Mouse (Mus musculus) kidney, embryonic 15.5 days (tissue): ENCODE data around the gene Myh14. TPM values are rescaled to one million over a fixed set of nuclear protein-coding genes. Genes with fewer than 3 reads are reported as not detected.
A peak's percentile ranks its signal among the peaks of the same experiment; 100 is the strongest.

Experiments
- ATAC-seq: fragments of 200-750 bp; cut with Nextera tagmentation; replicated peaks from 2 replicates; pipeline ENCODE4 v1.8.0; 2017; ENCODE audit warnings: moderate TSS enrichment; ENCODE audit not compliant: low FRiP score
- H3K27ac ChIP-seq: fragments of 300-500 bp; sonication (generic); 2 replicates; pipeline ENCODE4 v1.5.1; 2015; ENCODE audit warnings: mild to moderate bottlenecking, inconsistent platforms
- H3K27me3 ChIP-seq: fragments of 300-500 bp; sonication (generic); 2 replicates; pipeline ENCODE4 v1.6.1; 2015; ENCODE audit warnings: inconsistent platforms
- H3K36me3 ChIP-seq: fragments of 300-500 bp; sonication (generic); 2 replicates; pipeline ENCODE4 v1.6.1; 2015; ENCODE audit warnings: inconsistent platforms
- H3K4me1 ChIP-seq: fragments of 300-500 bp; sonication (generic); 2 replicates; pipeline ENCODE4 v1.6.1; 2015; ENCODE audit warnings: inconsistent platforms
- H3K4me2 ChIP-seq: fragments of 300-500 bp; sonication (generic); 2 replicates; pipeline ENCODE4 v1.6.1; 2015; ENCODE audit warnings: moderate library complexity, mild to moderate bottlenecking, inconsistent platforms
- H3K4me3 ChIP-seq: fragments of 300-500 bp; sonication (generic); replicated peaks from 2 replicates; pipeline ENCODE4 v1.5.1; 2015; ENCODE audit warnings: mild to moderate bottlenecking, inconsistent platforms
- H3K9ac ChIP-seq: fragments of 300-500 bp; sonication (generic); 2 replicates; pipeline ENCODE4 v1.6.1; 2015; ENCODE audit warnings: mild to moderate bottlenecking, inconsistent platforms
- H3K9me3 ChIP-seq: fragments of 300-500 bp; sonication (generic); replicated peaks from 2 replicates; pipeline ENCODE4 v1.6.1; 2016; ENCODE audit warnings: inconsistent platforms
- WGBS: fragments of 180-500 bp; shearing (Covaris S2); methylation state at CpG from one replicate; pipeline ENCODE4 v1.1.7; 2015; ENCODE audit warnings: mixed read lengths; 5-methylcytosine and 5-hydroxymethylcytosine counted together
- polyA plus RNA-seq: library from polyadenylated mRNA; unstranded; fragments of >200 nt; fragmentation: Nextera tagmentation; extraction: Ambion mirVana; gene quantifications from 2 replicates; pipeline ENCODE4 v1.2.1, GENCODE M21; 2015

Myh14 gene
- polyA plus RNA-seq, 1 experiment from 2014 or later = 2.7 TPM

- no peaks in the 10 kb centered on the region for H3K36me3 ChIP-seq
- H3K9ac ChIP-seq = no peak overlapping the region
- 0 out of 2 replicates have a peak overlapping the region, but pooled peaks have one; percentile 10 for H3K4me3 ChIP-seq
- H3K27ac ChIP-seq = no peak overlapping the region
- H3K4me2 ChIP-seq = peak overlapping the region; percentile 47
- H3K27me3 ChIP-seq = peaks cover 75% of the 10 kb centered on the region
- WGBS = 4% methylated on average over 29 of the region's 29 CpGs
- peaks cover 24% of the 10 kb centered on the region for H3K4me1 ChIP-seq
- no peak for ATAC-seq
- no peaks in the 10 kb centered on the region for H3K9me3 ChIP-seq
These were observed 64.3 kb downstream of the Myh14 start for GRCm38 (mm10) chr7:44606171-44606901.

GRCm38 (mm10) chr7:44605436-44605835, 65.2 kb downstream of the Myh14 start:
- ATAC-seq = no peak
- H3K27me3 ChIP-seq = peaks cover 84% of the 10 kb centered on the region

DNA sequence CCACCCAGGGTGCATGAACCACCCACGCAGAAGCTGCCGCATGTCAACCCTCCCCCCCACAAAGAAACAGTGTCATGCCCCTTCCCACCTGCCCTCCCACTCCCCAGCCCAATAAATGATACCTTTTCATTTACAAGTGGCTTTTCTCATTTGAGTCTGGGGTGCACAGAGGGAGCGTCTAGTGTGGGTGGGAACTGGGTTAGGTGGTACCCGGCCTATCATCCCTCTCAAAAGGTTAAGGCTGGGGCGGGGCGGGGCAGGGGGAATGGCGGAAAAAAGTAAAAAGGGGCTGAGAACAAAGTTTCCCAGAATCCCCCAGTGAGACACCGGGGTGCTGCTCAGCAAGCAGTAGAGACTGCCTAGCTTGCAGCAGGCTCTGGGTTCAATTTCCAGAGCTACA, 66.0 kb downstream of the Myh14 start:
- peak overlapping the region; percentile 63 for H3K4me2 ChIP-seq
- peak overlapping the region; percentile 41 for H3K4me3 ChIP-seq
- WGBS = 3% methylated on average over 8 of the region's 8 CpGs
- no peak for ATAC-seq
- no peak overlapping the region for H3K9ac ChIP-seq
- H3K27ac ChIP-seq = no peak overlapping the region
- no peaks in the 10 kb centered on the region for H3K36me3 ChIP-seq
- H3K4me1 ChIP-seq = peaks cover 24% of the 10 kb centered on the region
- H3K9me3 ChIP-seq = no peaks in the 10 kb centered on the region
- H3K27me3 ChIP-seq = peaks cover 89% of the 10 kb centered on the region

More at GRCm38 (mm10) chr7:44605436-44605835, 65.2 kb downstream of the Myh14 start:
- Histone ChIP-seq H3K9ac (no peak overlapping the region), H3K4me1 (peaks cover 24% of the 10 kb centered on the region), H3K36me3 (no peaks in the 10 kb centered on the region), H3K9me3 (no peaks in the 10 kb centered on the region), H3K4me3 (no peak overlapping the region), H3K4me2 (no peak overlapping the region), H3K27ac (no peak overlapping the region)
- WGBS = 37% methylated on average over 7 of the region's 7 CpGs

DNA sequence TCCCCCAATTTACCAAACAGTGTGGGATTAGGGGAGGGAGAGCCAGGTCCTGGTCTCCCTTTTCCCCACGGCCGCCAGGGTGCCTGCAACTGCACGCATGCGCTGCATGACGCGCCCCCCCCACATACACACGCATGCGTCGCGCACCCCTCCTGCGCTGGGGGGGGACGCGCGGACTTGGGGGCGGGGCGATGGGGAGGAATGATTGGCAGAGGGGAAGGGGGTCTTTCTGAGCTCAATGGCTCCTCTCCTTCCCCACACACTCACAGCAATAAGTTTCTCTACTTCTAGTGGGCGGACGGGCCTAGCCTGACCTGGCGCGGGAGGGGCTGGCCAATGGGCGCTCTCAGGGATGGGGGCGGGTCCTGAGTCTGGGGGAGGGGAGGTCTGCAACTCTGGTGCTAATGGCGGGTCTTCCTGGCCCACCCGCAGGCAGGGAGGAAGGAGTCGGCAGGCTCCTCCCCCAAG, 66.5 kb downstream of the Myh14 start:
- peak overlapping the region; percentile 63 for H3K4me2 ChIP-seq
- no peak overlapping the region for H3K9ac ChIP-seq
- H3K4me3 ChIP-seq = peak overlapping the region; percentile 41
- peak; percentile 61 for ATAC-seq
- under 1% methylated on average over 25 of the region's 25 CpGs for WGBS
- no peaks in the 10 kb centered on the region for H3K9me3 ChIP-seq
- no peaks in the 10 kb centered on the region for H3K36me3 ChIP-seq
- H3K4me1 ChIP-seq = peaks cover 24% of the 10 kb centered on the region
- H3K27ac ChIP-seq = no peak overlapping the region
- H3K27me3 ChIP-seq = peaks cover 89% of the 10 kb centered on the region

DNA sequence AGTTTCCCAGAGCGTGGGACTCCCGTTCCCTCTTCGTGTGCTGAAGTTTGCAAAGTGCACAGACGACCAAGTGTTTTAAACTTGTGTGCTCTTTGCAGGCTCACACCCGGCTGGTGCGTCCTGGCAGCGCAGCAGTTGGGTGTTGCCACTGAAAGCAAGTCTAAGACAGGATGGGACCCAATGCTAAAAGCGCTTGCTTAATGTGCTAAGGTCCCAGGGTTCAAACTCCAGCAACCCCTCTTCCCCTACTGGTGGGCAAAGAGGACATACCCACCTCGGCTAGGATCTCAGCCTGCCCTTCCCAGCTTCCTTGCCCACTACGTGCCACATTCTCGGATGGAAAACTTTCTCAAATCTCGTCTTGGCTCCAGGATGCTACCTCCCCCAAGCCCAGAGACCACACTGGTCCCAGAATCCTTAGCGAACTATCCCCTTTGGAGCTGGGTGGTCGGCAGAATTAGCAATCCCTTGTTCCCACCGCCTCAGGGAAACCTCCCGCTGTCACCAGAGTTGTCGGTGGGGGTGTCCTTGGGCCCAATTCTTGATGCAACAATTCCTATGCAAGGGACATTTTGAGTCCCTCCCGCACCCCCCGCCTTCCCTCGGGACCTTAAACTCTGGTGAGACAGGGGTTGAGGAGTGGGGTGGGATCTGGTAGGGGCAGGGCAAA, 67.3 kb downstream of the Myh14 start:
- Histone ChIP-seq H3K9ac (no peak overlapping the region), H3K36me3 (no peaks in the 10 kb centered on the region), H3K4me1 (peaks cover 24% of the 10 kb centered on the region), H3K27me3 (peaks cover 84% of the 10 kb centered on the region), H3K4me3 (peak overlapping the region; percentile 41; the same call in 1 of the 2 replicates), H3K9me3 (no peaks in the 10 kb centered on the region), H3K4me2 (peak overlapping the region; percentile 63), H3K27ac (no peak overlapping the region)
- WGBS = 4% methylated on average over 20 of the region's 20 CpGs
- ATAC-seq = no peak

DNA sequence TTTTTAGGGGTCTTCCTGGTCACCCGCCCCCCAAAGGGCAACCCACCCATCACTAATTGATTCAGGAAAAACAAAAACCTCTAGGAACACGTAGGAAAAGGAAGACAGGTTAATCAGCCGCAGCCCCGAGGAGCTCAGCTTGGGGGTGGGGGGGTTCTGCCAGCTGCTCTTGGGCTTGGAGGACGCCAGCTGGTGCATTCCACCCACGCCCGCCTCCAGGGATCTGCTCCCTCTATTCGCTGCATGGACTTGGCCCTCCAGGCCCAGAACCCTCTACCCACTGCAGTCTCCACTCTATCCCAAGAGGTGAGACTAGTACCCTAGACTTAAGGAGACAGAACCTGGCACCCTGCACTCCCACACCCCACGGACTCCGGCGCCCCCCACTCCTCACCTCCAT, 68.2 kb downstream of the Myh14 start:
- 9% methylated on average over 11 of the region's 11 CpGs for WGBS
- Histone ChIP-seq H3K27ac (no peak overlapping the region), H3K4me1 (peaks cover 24% of the 10 kb centered on the region), H3K9ac (no peak overlapping the region), H3K4me3 (no peak overlapping the region), H3K9me3 (no peaks in the 10 kb centered on the region), H3K27me3 (peaks cover 75% of the 10 kb centered on the region), H3K36me3 (no peaks in the 10 kb centered on the region), H3K4me2 (no peak overlapping the region)
- ATAC-seq = no peak

DNA sequence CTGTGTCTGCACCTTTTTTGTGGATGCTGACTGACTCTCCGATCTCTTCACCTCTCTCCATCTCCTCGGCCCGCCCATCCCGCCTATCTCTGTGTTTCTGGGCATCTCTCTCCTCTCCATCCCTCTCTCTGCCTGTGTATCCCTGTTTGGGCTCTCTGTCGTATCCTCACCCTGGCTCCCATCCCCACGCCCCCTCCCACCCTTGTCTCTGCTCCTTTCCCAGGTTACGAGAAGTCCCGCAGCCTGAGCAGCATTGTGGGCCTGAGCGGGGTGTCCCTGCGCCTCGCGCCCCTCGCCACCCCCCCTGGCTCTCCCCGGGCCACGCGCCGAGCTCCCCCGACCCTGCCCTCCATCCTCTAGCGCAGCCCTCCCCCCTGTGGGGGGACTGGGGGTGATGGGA, 69.0 kb downstream of the Myh14 start:
- ATAC-seq = no peak
- 14% methylated on average over 19 of the region's 19 CpGs for WGBS
- H3K27me3 ChIP-seq = peaks cover 68% of the 10 kb centered on the region

GRCm38 (mm10) chr7:44600691-44601262, 69.9 kb downstream of the Myh14 start:
- Histone ChIP-seq H3K9me3 (no peaks in the 10 kb centered on the region), H3K36me3 (no peaks in the 10 kb centered on the region), H3K27me3 (peaks cover 59% of the 10 kb centered on the region), H3K27ac (no peak overlapping the region), H3K9ac (no peak overlapping the region), H3K4me2 (no peak overlapping the region), H3K4me1 (peaks cover 17% of the 10 kb centered on the region), H3K4me3 (no peak overlapping the region)
- no peak for ATAC-seq
- WGBS = 83% methylated on average over 10 of the region's 10 CpGs

More for the DNA sequence above, 69.0 kb downstream of the Myh14 start:
- no peaks in the 10 kb centered on the region for H3K36me3 ChIP-seq
- H3K4me3 ChIP-seq = no peak overlapping the region
- H3K4me2 ChIP-seq = no peak overlapping the region
- H3K27ac ChIP-seq = no peak overlapping the region
- H3K9me3 ChIP-seq = no peaks in the 10 kb centered on the region
- peaks cover 24% of the 10 kb centered on the region for H3K4me1 ChIP-seq
- H3K9ac ChIP-seq = no peak overlapping the region

DNA sequence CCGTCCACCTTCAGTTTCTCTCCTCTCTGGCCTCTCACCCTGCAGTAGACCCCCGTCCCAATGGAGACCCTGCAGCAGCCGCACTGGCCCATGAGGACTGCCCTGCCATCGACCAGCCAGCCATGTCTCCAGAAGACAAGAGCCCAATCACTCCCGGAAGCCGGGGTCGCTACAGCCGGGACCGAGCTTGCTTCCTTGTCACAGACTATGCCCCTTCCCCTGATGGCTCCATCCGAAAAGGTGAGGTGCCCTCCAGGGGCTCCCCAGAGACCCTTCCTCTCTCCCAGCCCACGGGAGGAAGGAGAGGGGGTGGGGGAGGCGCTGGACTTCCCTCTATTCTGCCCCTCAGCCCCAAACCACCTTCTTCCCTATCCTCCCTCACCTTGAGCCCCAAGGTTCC, 72.3 kb downstream of the Myh14 start:
- 82% methylated on average over 12 of the region's 12 CpGs for WGBS
- H3K36me3 ChIP-seq = no peaks in the 10 kb centered on the region
- no peak overlapping the region for H3K4me2 ChIP-seq
- no peak for ATAC-seq
- peaks cover 43% of the 10 kb centered on the region for H3K27me3 ChIP-seq
- no peaks in the 10 kb centered on the region for H3K9me3 ChIP-seq
- H3K4me1 ChIP-seq = peaks cover 11% of the 10 kb centered on the region; the same call in 1 of the 2 replicates
- no peak overlapping the region for H3K27ac ChIP-seq
- no peak overlapping the region for H3K4me3 ChIP-seq
- no peak overlapping the region for H3K9ac ChIP-seq

GRCm38 (mm10) chr7:44597666-44598065, 73.0 kb downstream of the Myh14 start:
- no peaks in the 10 kb centered on the region for H3K36me3 ChIP-seq
- H3K4me3 ChIP-seq = no peak overlapping the region
- no peak overlapping the region for H3K4me2 ChIP-seq
- peaks cover 43% of the 10 kb centered on the region for H3K27me3 ChIP-seq
- peaks cover 15% of the 10 kb centered on the region; the same call in 1 of the 2 replicates for H3K4me1 ChIP-seq
- WGBS = 92% methylated on average over 4 of the region's 4 CpGs
- ATAC-seq = no peak
- H3K9ac ChIP-seq = no peak overlapping the region
- H3K9me3 ChIP-seq = no peaks in the 10 kb centered on the region
- H3K27ac ChIP-seq = no peak overlapping the region

DNA sequence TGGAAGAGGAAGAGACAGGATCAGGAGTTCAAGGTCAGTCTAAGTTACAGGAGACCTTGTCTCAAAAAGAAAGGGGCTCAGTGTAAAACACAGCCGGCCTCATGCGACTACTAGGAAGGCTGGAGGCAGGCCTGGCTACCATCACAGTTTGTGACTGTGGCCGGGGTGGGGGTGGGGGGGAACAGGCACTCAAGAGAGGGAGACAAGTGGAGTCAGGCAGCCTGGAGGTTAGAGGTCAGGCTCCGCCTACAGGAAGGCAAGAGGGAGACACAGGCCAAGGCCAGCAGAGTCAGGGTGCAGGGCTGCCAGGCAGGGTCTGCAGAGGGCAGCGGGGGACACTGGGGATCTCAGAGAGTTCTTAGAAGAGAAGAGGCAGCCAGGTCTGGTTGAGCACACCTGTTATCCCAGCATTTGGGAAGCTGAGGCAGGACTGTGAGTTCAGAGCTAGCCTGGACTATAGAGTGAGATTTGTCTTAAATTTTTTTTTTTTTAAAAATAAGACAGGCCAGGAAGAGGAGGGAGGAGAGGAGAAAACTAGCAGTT, 73.6 kb downstream of the Myh14 start:
- Histone ChIP-seq H3K9ac (no peak overlapping the region), H3K36me3 (no peaks in the 10 kb centered on the region), H3K4me2 (no peak overlapping the region), H3K27ac (no peak overlapping the region), H3K4me1 (peaks cover 12% of the 10 kb centered on the region; the same call in 1 of the 2 replicates), H3K27me3 (peaks cover 43% of the 10 kb centered on the region), H3K4me3 (no peak overlapping the region), H3K9me3 (no peaks in the 10 kb centered on the region)
- no peak for ATAC-seq
- WGBS = 60% methylated on average over 5 of the region's 5 CpGs

DNA sequence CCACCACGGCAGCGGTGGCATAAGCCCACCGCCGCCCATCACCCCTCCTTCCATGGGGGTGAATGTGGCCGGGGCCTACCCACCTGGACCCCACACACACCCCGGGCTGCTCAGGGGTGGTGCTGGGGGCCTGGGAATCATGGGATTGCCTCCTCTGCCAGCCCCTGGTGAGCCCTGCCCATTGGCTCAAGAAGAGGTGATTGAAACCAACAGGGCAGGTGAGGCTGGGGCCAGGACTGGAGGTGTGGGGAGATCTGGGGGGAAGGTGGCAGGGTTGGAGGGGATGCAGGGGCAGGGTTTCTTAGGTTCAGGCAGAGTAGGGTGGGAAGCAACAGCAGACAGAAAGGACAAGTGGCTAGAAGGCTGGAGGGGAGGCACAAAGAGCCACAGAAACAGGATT, 74.6 kb downstream of the Myh14 start:
- Histone ChIP-seq H3K4me3 (no peak overlapping the region), H3K27me3 (peaks cover 43% of the 10 kb centered on the region), H3K4me1 (peaks cover 19% of the 10 kb centered on the region), H3K36me3 (no peaks in the 10 kb centered on the region), H3K9ac (no peak overlapping the region), H3K4me2 (no peak overlapping the region), H3K27ac (no peak overlapping the region), H3K9me3 (no peaks in the 10 kb centered on the region)
- 90% methylated on average over 6 of the region's 6 CpGs for WGBS
- ATAC-seq = no peak
